Mouse (Mus musculus): Measurements from ENCODE around the gene Galnt10.
A peak's percentile ranks its signal among the peaks of the same experiment; 100 is the strongest.

GRCm38 (mm10) chr11:57627086-57627735, 18.0 kb upstream of the Galnt10 start:
- TF ChIP-seq ZC3H11A (IDR thresholded peaks at IDR 0.05; ENCODE audit: borderline replicate concordance, low read depth, low read length) (peak; percentile 37; the same call in 1 of the 2 replicates), HCFC1 (IDR thresholded peaks at IDR 0.05; ENCODE audit: borderline replicate concordance, insufficient read depth, low read length) (no peak), MAFK (IDR thresholded peaks at IDR 0.05; ENCODE audit: insufficient read depth, low read depth, low read length) (no peak)

All from ES-E14 (cell line).